Mouse (Mus musculus) liver, postnatal 0 days (tissue): ENCODE measurements at regions not wholly inside any gene's neighbourhood (a gene's known extent, or its start where the extent isn't known, plus 50 kb on each side); places are given as distances from the start of the nearest gene placed in this dataset.

Source experiments
- ATAC-seq: fragments of 200-750 bp; cut with Nextera tagmentation; 2 replicates; pipeline ENCODE4 v1.8.0; 2017; ENCODE audit warnings: mild to moderate bottlenecking, moderate library complexity
- DNase-seq: peaks from one replicate; pipeline ENCODE4 v3.0.0-alpha.2; 2016
- H3K27ac ChIP-seq: fragments of 300-500 bp; sonication (generic); 2 replicates; pipeline ENCODE4 v1.5.1; 2014; ENCODE audit warnings: antibody characterized with exemption, moderate library complexity, mild to moderate bottlenecking, low read depth
- H3K27me3 ChIP-seq: fragments of 300-500 bp; sonication (generic); 2 replicates; pipeline ENCODE4 v1.6.1; 2014; ENCODE audit warnings: low read length, control low read depth, mixed read lengths; ENCODE audit not compliant: insufficient read depth
- H3K36me3 ChIP-seq: fragments of 300-500 bp; sonication (generic); replicated peaks from 2 replicates; pipeline ENCODE4 v1.6.1; 2014; ENCODE audit warnings: mild to moderate bottlenecking, control low read depth, low read length, moderate library complexity, mixed read lengths; ENCODE audit not compliant: insufficient read depth
- H3K4me1 ChIP-seq: fragments of 300-500 bp; sonication (generic); 2 replicates; pipeline ENCODE4 v1.6.1; 2014; ENCODE audit warnings: antibody characterized with exemption, mild to moderate bottlenecking, control low read depth; ENCODE audit not compliant: insufficient read depth
- H3K4me2 ChIP-seq: fragments of 300-500 bp; sonication (generic); 2 replicates; pipeline ENCODE4 v1.6.1; 2014; ENCODE audit warnings: low read depth, mild to moderate bottlenecking, low read length, moderate library complexity, mixed read lengths
- H3K4me3 ChIP-seq: fragments of 300-500 bp; sonication (generic); 2 replicates; pipeline ENCODE4 v1.5.1; 2014; ENCODE audit warnings: low read depth, low read length
- H3K9ac ChIP-seq: fragments of 300-500 bp; sonication (generic); replicated peaks from 2 replicates; pipeline ENCODE4 v1.6.1; 2014; ENCODE audit warnings: mild to moderate bottlenecking, moderate library complexity
- H3K9me3 ChIP-seq: fragments of 300-500 bp; sonication (generic); 2 replicates; pipeline ENCODE4 v1.6.1; 2016; ENCODE audit warnings: mild to moderate bottlenecking, control low read depth, low read length, mixed read lengths
- CTCF ChIP-seq: sonication (generic); IDR thresholded peaks from 2 replicates; pipeline ENCODE4 v1.5.1; 2016; ENCODE audit warnings: antibody characterized with exemption, low read depth
- EP300 ChIP-seq: IDR thresholded peaks from 2 replicates; pipeline ENCODE4 v1.6.1; 2016; ENCODE audit warnings: antibody characterized with exemption, low read depth, mild to moderate bottlenecking
- WGBS: fragments of 180-500 bp; shearing (Covaris S2); extraction: QIAGEN DNeasy Blood & Tissue Kit; methylation state at CpG from one replicate; pipeline ENCODE4 v1.1.7; 2014; ENCODE audit not compliant: insufficient replicate concordance; 5-methylcytosine and 5-hydroxymethylcytosine counted together

GRCm38 (mm10) chr5:45291752-45292151, 158.3 kb downstream of the Qdpr start:
- H3K36me3 ChIP-seq, result no peaks in the 10 kb centered on the region
- ATAC-seq, result no peak
- no peak for DNase-seq
- H3K9me3 ChIP-seq, result no peaks in the 10 kb centered on the region
- H3K4me2 ChIP-seq, result no peak overlapping the region
- no peak overlapping the region for H3K4me3 ChIP-seq
- no peak overlapping the region for H3K27ac ChIP-seq
- WGBS, result 90% methylated on average over 1 of the region's 1 CpGs
- no peaks in the 10 kb centered on the region for H3K4me1 ChIP-seq
- no peak overlapping the region for H3K9ac ChIP-seq
- H3K27me3 ChIP-seq, result no peaks in the 10 kb centered on the region
- TF ChIP-seq EP300 (no peak), CTCF (no peak)

DNA sequence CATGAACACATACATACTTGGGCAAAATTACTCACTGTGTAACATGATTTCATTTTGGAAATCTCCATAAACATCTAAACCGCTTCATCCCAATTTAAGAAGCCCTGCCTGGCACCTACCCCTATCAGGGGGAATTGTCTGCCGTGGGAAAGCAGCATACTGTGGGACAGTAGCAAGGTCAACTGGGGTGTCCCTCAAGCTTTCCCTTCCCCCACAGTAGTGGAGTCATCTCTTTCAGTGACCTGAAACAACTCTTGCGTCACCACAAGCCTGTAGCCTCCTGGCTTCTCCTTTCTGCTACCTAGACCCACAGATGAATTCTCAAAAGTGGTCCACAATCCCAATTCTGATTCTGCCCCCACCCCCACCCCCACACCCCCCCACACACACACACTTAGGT, 158.8 kb downstream of the Qdpr start:
- Histone ChIP-seq H3K27me3 (no peaks in the 10 kb centered on the region), H3K4me3 (no peak overlapping the region), H3K4me2 (no peak overlapping the region), H3K36me3 (no peaks in the 10 kb centered on the region), H3K4me1 (no peaks in the 10 kb centered on the region), H3K27ac (no peak overlapping the region), H3K9ac (no peak overlapping the region), H3K9me3 (no peaks in the 10 kb centered on the region)
- no peak for ATAC-seq
- DNase-seq, result no peak
- TF ChIP-seq EP300 (no peak), CTCF (no peak)
- 56% methylated on average over 3 of the region's 3 CpGs for WGBS

DNA sequence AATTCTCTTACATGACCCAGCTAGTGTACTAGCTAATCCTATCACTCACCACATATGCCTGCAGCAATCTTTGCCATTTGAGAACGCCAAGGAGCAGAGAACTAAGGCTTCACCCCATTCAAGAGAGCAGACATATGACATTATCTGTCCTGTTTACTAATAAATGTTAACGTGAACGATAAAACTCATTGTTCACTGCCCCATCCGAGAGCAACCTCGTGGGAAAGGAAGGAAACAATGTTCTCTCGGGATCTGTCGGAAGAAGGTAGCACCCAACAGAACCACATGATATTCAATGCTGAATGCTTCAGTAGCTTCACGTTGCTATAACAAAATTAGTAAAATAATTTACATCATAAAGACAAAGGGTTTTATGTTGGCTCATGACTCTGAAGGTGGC, 163.6 kb downstream of the Qdpr start:
- H3K27ac ChIP-seq, result no peak overlapping the region
- no peaks in the 10 kb centered on the region for H3K9me3 ChIP-seq
- H3K27me3 ChIP-seq, result no peaks in the 10 kb centered on the region
- no peak overlapping the region for H3K9ac ChIP-seq
- no peak overlapping the region for H3K4me3 ChIP-seq
- no peak for DNase-seq
- H3K4me1 ChIP-seq, result no peaks in the 10 kb centered on the region
- ATAC-seq, result no peak
- H3K4me2 ChIP-seq, result no peak overlapping the region
- TF ChIP-seq EP300 (no peak), CTCF (no peak)
- no peaks in the 10 kb centered on the region for H3K36me3 ChIP-seq
- 70% methylated on average over 8 of the region's 8 CpGs for WGBS

DNA sequence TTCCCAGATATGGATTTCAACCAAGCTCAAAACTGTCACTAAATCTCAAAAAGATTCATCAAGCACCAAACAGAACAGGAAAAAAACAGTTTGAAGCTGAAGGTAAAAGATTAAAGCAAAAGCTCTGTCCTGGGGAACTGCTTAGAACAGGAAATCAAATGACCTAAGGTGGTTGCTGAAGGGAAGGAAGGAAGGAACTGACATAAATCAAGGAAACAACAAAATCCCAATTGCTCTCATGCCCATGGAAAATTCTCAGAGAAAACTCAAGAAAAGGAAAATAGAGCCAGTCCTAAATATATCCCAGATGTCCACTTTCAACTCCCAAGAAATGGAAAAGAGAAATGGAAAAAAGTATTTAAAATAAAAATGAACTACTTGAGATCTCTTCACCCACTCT, 165.4 kb downstream of the Qdpr start:
- ATAC-seq (no peak), DNase-seq (no peak)
- H3K9me3 ChIP-seq, result no peaks in the 10 kb centered on the region
- no peak overlapping the region for H3K4me3 ChIP-seq
- H3K27ac ChIP-seq, result no peak overlapping the region
- no peaks in the 10 kb centered on the region for H3K4me1 ChIP-seq
- H3K36me3 ChIP-seq, result no peaks in the 10 kb centered on the region
- H3K27me3 ChIP-seq, result no peaks in the 10 kb centered on the region
- H3K4me2 ChIP-seq, result no peak overlapping the region
- no peak overlapping the region for H3K9ac ChIP-seq
- TF ChIP-seq EP300, result no peak
- TF ChIP-seq CTCF, result no peak

GRCm38 (mm10) chr5:45283908-45284415, 166.1 kb downstream of the Qdpr start:
- H3K27me3 ChIP-seq, result no peaks in the 10 kb centered on the region
- H3K4me1 ChIP-seq, result no peaks in the 10 kb centered on the region
- no peak for DNase-seq
- no peak overlapping the region for H3K4me3 ChIP-seq
- ATAC-seq, result no peak
- 45% methylated on average over 2 of the region's 2 CpGs for WGBS
- H3K9me3 ChIP-seq, result no peaks in the 10 kb centered on the region
- H3K27ac ChIP-seq, result no peak overlapping the region
- H3K9ac ChIP-seq, result no peak overlapping the region
- H3K36me3 ChIP-seq, result no peaks in the 10 kb centered on the region
- no peak overlapping the region for H3K4me2 ChIP-seq
- TF ChIP-seq CTCF, result no peak
- no peak for TF ChIP-seq EP300

DNA sequence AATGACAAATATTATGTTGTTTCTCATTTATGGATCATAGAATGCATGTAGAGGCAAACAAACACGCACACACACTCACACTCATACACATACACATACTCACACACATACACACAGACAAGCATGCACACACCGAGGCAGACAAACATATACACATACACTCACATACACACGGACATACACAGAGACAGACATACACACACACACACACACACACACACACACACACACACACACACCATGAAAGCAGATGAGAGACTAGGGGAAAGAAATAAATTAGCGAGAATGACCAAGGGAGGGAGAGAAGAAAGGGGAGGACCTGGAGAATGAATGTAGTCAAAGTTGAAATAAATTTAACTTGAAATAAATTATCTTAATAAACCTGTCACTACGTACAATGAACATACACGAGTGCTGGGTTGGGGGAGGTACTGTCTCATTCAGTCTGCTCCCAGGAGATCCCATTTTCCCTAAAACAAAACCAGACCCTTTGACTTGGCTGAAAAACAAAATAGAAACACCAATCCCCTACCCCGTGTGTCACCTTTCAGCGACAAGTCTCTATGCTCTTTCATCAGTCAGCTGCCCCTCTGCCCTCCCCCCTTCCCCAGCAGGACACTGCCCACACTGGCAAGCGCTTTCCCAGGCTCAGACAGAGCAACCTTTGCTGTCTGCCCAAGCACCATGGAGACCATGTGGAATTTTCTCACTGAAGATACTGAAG, 167.7 kb downstream of the Qdpr start:
- no peak overlapping the region for H3K27ac ChIP-seq
- TF ChIP-seq CTCF (no peak), EP300 (no peak)
- H3K4me1 ChIP-seq, result no peaks in the 10 kb centered on the region
- no peaks in the 10 kb centered on the region for H3K9me3 ChIP-seq
- H3K36me3 ChIP-seq, result no peaks in the 10 kb centered on the region
- ATAC-seq, result no peak
- no peak for DNase-seq
- 71% methylated on average over 9 of the region's 9 CpGs for WGBS
- H3K4me3 ChIP-seq, result no peak overlapping the region
- no peak overlapping the region for H3K4me2 ChIP-seq
- no peak overlapping the region for H3K9ac ChIP-seq
- H3K27me3 ChIP-seq, result no peaks in the 10 kb centered on the region

GRCm38 (mm10) chr5:45278571-45278970, 171.5 kb downstream of the Qdpr start:
- no peak overlapping the region for H3K9ac ChIP-seq
- 2% methylated on average over 9 of the region's 9 CpGs for WGBS
- H3K4me3 ChIP-seq, result 0 out of 2 replicates have a peak overlapping the region, but pooled peaks have one; percentile 13
- H3K36me3 ChIP-seq, result no peaks in the 10 kb centered on the region
- peak; percentile 65 for DNase-seq
- no peaks in the 10 kb centered on the region for H3K27me3 ChIP-seq
- H3K9me3 ChIP-seq, result no peaks in the 10 kb centered on the region
- peak overlapping the region; percentile 50; the same call in 1 of the 2 replicates for H3K4me2 ChIP-seq
- H3K27ac ChIP-seq, result no peak overlapping the region
- H3K4me1 ChIP-seq, result no peaks in the 10 kb centered on the region
- TF ChIP-seq EP300 (no peak), CTCF (peak; percentile 68)
- ATAC-seq, result no peak
